Mouse (Mus musculus): ENCODE measurements around the gene 1700001L19Rik. TPM values are rescaled to one million over a fixed set of nuclear protein-coding genes. Genes with fewer than 3 reads are reported as not detected.

The 1700001L19Rik gene
- polyA plus RNA-seq, 1 experiment from 2014 or later = 3.5 TPM

DNA sequence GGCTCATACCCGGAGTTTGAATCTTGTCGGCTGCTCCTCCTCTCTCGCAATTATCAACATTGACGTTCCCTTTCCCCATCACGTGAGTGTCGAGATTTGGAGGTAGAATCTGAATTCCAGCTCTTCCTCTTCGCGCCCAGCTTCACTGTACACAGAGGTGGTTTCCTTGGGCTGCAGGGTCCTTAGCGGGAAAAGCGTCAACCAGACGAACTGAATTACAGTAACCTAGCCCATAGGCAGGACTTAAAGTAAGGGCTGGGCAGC, 14.8 kb upstream of the 1700001L19Rik start:
- Histone ChIP-seq H3K9ac (peak overlapping the region; percentile 82), H3K27ac (peak overlapping the region; percentile 83), H3K4me1 (replicated peaks) (peaks cover 34% of the 10 kb centered on the region), H3K27me3 (no peaks in the 10 kb centered on the region), H3K4me3 (peak overlapping the region; percentile 79), H3K4me2 (peak overlapping the region; percentile 97), H3K36me3 (peaks cover 50% of the 10 kb centered on the region), H3K9me3 (no peaks in the 10 kb centered on the region)
- 2% methylated on average over 11 of the region's 11 CpGs for WGBS
- ATAC-seq (ENCODE audit: low FRiP score) = peak; percentile 29

DNA sequence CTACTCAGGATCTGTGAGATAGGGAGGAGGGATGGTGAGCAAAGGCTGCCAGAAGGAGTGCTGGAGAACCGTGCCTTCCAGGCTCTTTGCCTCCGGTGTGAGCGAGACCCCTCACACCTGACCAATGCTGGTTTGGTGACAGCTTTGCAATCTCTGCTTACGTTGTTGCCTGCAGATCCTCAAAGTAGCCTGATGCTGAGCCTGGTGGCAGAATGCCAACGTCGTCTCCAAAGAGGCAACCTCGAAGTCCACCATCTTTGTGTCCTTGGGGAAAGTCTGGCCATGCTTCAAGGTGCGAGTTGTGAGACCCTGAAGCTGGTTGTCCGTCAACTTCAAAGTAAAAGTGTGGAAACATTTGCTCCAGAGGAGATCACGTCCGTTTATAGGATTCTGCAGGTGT, 13.3 kb upstream of the 1700001L19Rik start:
- 96% methylated on average over 11 of the region's 11 CpGs for WGBS
- ATAC-seq (ENCODE audit: low FRiP score) = no peak
- Histone ChIP-seq H3K27ac (no peak overlapping the region), H3K27me3 (no peaks in the 10 kb centered on the region), H3K9ac (no peak overlapping the region), H3K36me3 (peaks cover 51% of the 10 kb centered on the region), H3K4me1 (replicated peaks) (peaks cover 34% of the 10 kb centered on the region), H3K9me3 (no peaks in the 10 kb centered on the region), H3K4me2 (no peak overlapping the region), H3K4me3 (no peak overlapping the region)

DNA sequence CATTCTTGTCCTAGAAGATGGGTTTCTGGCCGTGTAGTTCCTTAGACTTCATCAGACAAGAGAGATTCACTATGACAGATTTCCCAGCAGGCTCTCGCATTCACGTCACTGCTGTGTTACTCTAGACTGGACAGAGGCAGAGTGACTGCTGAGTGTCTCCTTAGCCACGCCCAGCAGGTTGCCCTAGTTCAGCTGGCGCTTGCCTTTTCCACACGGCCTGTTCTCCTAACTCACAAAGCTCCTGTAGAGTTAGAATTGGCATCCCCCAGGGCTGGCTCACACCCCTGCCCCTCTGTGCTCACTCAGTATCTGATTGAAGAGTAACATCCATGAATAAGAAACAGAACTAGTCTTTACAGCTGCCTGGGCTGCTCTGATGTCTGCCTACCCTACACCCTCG, 11.8 kb upstream of the 1700001L19Rik start:
- ATAC-seq (ENCODE audit: low FRiP score) = no peak
- 82% methylated on average over 7 of the region's 7 CpGs for WGBS

DNA sequence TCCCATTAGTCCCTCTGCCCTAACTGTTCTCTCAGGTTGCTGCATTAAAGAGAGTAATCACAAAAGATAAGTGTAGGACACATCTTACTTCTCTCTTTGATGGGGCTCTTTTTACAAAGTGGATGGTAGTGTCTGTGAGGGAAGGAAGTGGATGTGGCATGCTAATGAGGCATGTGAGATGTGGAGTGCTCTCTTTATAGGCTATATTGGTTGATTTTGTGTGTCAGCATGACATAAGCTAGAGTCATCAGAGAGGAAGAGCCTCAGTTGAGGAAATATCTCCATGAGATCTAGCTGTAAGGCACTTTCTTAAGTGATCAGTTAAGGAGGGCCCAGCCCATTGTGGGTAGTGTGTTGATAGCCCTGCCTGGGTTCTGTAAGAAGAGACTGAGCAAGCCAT, 8.9 kb upstream of the 1700001L19Rik start:
- Histone ChIP-seq H3K27ac (no peak overlapping the region), H3K9ac (no peak overlapping the region), H3K27me3 (no peaks in the 10 kb centered on the region), H3K4me2 (no peak overlapping the region), H3K36me3 (peaks cover 92% of the 10 kb centered on the region), H3K9me3 (no peaks in the 10 kb centered on the region), H3K4me3 (no peak overlapping the region), H3K4me1 (replicated peaks) (peaks cover 10% of the 10 kb centered on the region; the same call in 1 of the 2 replicates)
- ATAC-seq (ENCODE audit: low FRiP score) = no peak

More for the DNA sequence above, 11.8 kb upstream of the 1700001L19Rik start:
- Histone ChIP-seq H3K9ac (0 out of 2 replicates have a peak overlapping the region, but pooled peaks have one; percentile 5), H3K4me2 (no peak overlapping the region), H3K36me3 (peaks cover 64% of the 10 kb centered on the region), H3K4me3 (no peak overlapping the region), H3K9me3 (no peaks in the 10 kb centered on the region), H3K4me1 (replicated peaks) (peaks cover 28% of the 10 kb centered on the region), H3K27ac (no peak overlapping the region), H3K27me3 (no peaks in the 10 kb centered on the region)

DNA sequence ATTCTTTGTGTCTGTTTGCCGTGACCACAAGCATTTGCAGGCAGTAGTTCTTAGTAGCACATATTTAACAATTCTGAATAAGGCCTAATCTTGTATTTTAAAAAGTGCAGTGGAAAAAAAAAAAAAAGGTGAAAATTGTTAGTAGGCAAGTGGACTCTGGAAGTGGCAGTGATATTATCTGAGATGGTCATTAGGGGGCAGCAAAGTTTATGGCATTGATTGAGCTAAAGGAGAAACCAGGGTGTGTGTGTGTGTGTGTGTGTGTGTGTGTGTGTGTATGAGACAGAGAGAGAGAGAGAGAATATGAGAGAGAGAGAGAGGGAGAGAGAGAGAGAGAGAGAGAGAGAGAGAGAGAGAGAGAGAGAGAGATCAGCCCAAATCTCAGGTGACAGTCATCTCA, 3.4 kb upstream of the 1700001L19Rik start:
- no peak overlapping the region for H3K4me2 ChIP-seq
- H3K27ac ChIP-seq = no peak overlapping the region
- H3K36me3 ChIP-seq = peaks cover 44% of the 10 kb centered on the region
- no peaks in the 10 kb centered on the region for H3K9me3 ChIP-seq
- H3K4me3 ChIP-seq = no peak overlapping the region
- no peaks in the 10 kb centered on the region for H3K27me3 ChIP-seq
- ATAC-seq (ENCODE audit: low FRiP score) = no peak
- 0 out of 2 replicates have a peak, but pooled peaks cover 6% of the 10 kb centered on the region for H3K4me1 ChIP-seq (replicated peaks)
- no peak overlapping the region for H3K9ac ChIP-seq
- 82% methylated on average over 1 of the region's 1 CpGs for WGBS

DNA sequence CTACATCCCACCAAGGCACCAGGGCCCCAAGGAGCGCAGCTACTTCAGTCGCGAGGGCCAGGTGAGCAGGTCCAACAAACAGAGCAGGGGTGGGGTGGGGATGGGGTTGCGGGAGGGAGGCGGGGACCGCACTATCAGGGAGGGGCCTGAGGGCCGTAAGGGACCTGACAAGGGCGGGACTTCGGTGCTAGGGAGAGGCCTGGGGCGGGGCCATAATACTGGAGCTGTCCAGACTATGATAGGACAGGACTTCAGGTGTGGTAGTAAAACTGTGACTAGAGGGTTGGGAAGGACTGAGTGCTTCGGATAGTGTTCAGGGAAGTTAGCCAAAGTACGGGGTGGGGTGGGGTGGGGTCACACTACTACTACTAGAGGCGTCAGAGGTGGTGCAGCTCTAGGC, 446 bp downstream of the 1700001L19Rik start:
- no peak overlapping the region for H3K27ac ChIP-seq
- peak overlapping the region; percentile 25 for H3K4me3 ChIP-seq
- H3K27me3 ChIP-seq = no peaks in the 10 kb centered on the region
- H3K9me3 ChIP-seq = no peaks in the 10 kb centered on the region
- ATAC-seq (ENCODE audit: low FRiP score) = 0 out of 2 replicates have a peak, but pooled peaks have one; percentile 26
- WGBS = 22% methylated on average over 13 of the region's 13 CpGs
- H3K4me2 ChIP-seq = peak overlapping the region; percentile 53
- peaks cover 7% of the 10 kb centered on the region for H3K36me3 ChIP-seq
- no peak overlapping the region for H3K9ac ChIP-seq
- H3K4me1 ChIP-seq (replicated peaks) = peaks cover 16% of the 10 kb centered on the region

DNA sequence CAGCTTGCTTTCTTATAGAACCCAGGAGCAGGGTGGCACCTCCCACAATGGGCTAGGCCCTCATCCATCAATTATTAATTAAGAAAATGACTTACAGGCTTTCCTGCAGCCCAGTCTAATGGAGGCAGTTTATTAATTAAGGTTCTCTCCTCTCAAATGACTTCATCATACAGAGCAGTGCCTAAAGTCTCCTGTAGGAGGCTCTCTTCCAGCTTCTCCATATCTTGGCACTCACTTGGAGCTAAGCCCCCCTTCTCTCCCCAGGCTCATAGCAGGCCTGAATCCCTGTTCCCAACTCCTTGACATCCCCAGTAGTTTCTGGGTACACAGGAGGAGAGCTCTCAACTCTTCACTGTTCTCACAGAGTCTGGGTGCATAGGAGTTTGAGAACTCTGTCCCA, 1.7 kb downstream of the 1700001L19Rik start:
- Histone ChIP-seq H3K4me1 (replicated peaks) (peaks cover 16% of the 10 kb centered on the region), H3K9me3 (no peaks in the 10 kb centered on the region), H3K36me3 (no peaks in the 10 kb centered on the region), H3K27me3 (no peaks in the 10 kb centered on the region), H3K4me3 (no peak overlapping the region), H3K9ac (no peak overlapping the region), H3K4me2 (no peak overlapping the region), H3K27ac (no peak overlapping the region)
- ATAC-seq (ENCODE audit: low FRiP score) = no peak

DNA sequence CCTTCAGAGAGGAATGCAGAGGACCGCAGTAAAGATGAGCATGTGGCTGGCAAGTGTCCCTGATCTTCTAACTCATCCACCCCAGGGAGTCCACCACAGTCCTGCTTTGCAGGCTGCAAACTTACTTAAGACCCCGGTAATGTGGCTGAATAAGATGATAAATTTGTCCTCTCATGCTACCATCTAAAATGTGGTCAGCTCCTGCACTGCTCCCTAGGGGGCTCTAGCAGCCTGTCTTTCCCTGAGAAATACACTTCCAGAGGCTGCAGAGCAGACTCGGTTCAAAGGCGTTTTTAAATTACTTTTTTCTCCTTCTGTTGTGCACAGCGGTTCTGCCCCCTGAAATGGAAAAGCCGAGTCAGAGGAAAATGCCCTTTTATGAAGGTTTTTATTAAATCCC, 4.0 kb downstream of the 1700001L19Rik start:
- 21% methylated on average over 6 of the region's 6 CpGs for WGBS
- 0 out of 2 replicates have a peak overlapping the region, but pooled peaks have one; percentile 53 for H3K27ac ChIP-seq
- ATAC-seq (ENCODE audit: low FRiP score) = 0 out of 2 replicates have a peak, but pooled peaks have one; percentile 38
- H3K9me3 ChIP-seq = no peaks in the 10 kb centered on the region
- no peak overlapping the region for H3K9ac ChIP-seq
- H3K4me2 ChIP-seq = no peak overlapping the region
- no peak overlapping the region for H3K4me3 ChIP-seq
- no peaks in the 10 kb centered on the region for H3K36me3 ChIP-seq
- H3K27me3 ChIP-seq = no peaks in the 10 kb centered on the region
- H3K4me1 ChIP-seq (replicated peaks) = peaks cover 22% of the 10 kb centered on the region

DNA sequence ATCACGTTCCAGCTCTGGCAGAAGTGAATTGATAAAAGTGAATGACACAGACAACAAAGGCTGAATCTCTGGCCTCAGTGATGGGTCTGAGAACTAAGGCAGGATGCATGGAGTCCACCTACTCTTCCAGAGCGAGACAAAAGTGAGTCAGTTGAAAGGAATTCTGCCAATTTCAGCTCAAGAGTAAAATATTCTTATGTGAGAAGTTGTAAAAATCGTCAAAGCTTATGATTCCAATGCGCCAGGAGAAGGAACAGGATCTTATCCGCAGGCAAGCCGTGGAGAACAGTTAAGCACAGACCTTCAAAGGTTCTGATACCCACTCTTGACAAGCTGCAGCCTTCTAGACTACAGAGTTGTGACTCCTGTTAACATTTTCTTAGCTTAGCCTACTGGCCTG, 5.9 kb downstream of the 1700001L19Rik start:
- Histone ChIP-seq H3K9ac (no peak overlapping the region), H3K27me3 (no peaks in the 10 kb centered on the region), H3K4me1 (replicated peaks) (peaks cover 28% of the 10 kb centered on the region), H3K27ac (no peak overlapping the region), H3K4me2 (no peak overlapping the region), H3K36me3 (no peaks in the 10 kb centered on the region), H3K9me3 (no peaks in the 10 kb centered on the region), H3K4me3 (no peak overlapping the region)
- 82% methylated on average over 6 of the region's 6 CpGs for WGBS
- ATAC-seq (ENCODE audit: low FRiP score) = no peak

DNA sequence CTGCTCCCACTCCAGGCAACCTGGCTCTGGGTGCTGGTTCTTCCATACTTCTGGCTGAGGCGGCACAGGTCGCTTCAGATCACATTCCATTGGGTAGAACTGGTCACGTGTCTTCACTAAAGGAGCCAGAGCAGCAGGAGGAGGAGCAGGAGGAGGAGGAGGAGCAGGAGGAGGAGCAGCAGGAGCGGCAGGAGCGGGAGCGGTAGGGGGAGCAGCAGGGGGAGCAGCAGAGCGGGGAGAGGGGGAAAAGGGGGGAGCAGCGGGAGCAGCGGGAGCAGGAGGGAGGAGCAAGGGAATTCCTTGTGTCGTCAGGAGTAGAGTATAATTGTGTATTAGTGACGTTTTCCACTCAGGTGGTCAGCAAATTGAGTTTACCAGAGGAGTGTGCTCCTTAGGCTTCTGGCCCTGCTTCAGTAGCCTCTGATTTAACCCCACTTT, 8.5 kb downstream of the 1700001L19Rik start:
- Histone ChIP-seq H3K27ac (no peak overlapping the region), H3K4me3 (peak overlapping the region; percentile 17), H3K36me3 (no peaks in the 10 kb centered on the region), H3K27me3 (0 out of 2 replicates have a peak, but pooled peaks cover 4% of the 10 kb centered on the region), H3K9me3 (no peaks in the 10 kb centered on the region), H3K4me1 (replicated peaks) (peaks cover 30% of the 10 kb centered on the region), H3K4me2 (peak overlapping the region; percentile 41), H3K9ac (no peak overlapping the region)
- peak; percentile 76 for ATAC-seq (ENCODE audit: low FRiP score)
- WGBS = under 1% methylated on average over 11 of the region's 11 CpGs

DNA sequence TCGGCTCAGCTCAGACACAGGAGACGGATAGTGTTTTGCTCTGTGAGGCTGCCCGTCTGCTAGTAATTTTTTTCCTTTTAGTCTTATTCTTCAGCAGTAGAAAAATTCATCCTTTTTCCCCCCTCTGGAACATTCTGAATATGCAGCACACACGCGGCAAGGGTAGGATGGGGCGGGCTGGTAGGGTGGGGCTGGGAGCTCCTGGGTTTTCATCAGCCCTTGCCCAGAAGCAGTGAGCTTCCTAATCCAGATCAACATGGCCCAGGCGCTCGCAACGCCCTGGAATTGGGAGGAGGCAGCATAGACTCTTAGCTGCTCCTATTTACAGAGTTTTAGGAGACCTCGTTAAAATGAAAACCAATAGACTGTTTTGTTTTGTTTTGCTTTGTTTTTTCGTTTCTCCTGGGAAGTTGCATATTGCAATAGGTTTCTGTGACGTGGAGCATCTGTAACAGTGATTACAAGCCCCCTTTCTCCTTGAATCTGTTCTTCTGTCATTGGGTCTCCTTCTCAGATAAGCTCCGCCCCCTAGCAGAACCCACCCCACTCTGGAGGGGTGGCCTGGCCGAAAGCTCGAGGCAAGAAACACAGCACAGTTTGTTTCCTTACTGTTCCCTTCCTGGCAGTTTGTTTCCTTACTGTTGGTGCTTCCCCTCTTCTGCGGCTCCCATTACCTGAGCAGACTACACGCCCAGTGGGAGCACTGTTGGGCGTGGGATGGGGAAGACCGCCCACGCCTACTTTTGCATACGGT, 10.6 kb downstream of the 1700001L19Rik start:
- Histone ChIP-seq H3K4me1 (replicated peaks) (peaks cover 20% of the 10 kb centered on the region; the same call in 1 of the 2 replicates), H3K4me3 (no peak overlapping the region), H3K27ac (peak overlapping the region; percentile 52), H3K4me2 (peak overlapping the region; percentile 16), H3K9me3 (no peaks in the 10 kb centered on the region), H3K36me3 (no peaks in the 10 kb centered on the region), H3K9ac (no peak overlapping the region), H3K27me3 (0 out of 2 replicates have a peak, but pooled peaks cover 4% of the 10 kb centered on the region)
- 56% methylated on average over 21 of the region's 21 CpGs for WGBS
- ATAC-seq (ENCODE audit: low FRiP score) = peak; percentile 43; the same call in 1 of the 2 replicates

DNA sequence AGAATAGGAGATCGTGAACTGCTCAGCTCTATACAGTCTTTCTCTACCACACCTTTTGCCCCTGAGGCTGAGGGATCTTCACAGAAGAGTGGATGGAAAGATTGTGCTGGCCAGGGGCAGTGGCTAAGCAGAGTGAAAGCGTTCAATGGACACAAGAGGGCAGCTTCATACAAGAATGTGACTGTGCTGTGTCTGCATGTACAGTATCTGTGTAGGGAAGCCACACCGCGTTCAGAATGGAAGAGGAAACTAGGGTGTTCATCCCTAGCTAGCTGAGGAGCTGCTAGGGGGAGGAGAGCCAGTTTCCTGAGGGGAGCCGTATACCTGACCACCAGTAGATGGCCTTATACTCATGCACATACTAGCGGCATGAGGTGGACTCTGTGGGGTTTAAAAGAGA, 25.6 kb downstream of the 1700001L19Rik start:
- Histone ChIP-seq H3K36me3 (no peaks in the 10 kb centered on the region), H3K4me3 (no peak overlapping the region), H3K4me1 (replicated peaks) (no peaks in the 10 kb centered on the region), H3K9ac (no peak overlapping the region), H3K27ac (no peak overlapping the region), H3K9me3 (no peaks in the 10 kb centered on the region), H3K27me3 (no peaks in the 10 kb centered on the region), H3K4me2 (no peak overlapping the region)
- ATAC-seq (ENCODE audit: low FRiP score) = peak; percentile 83
- 72% methylated on average over 6 of the region's 6 CpGs for WGBS

DNA sequence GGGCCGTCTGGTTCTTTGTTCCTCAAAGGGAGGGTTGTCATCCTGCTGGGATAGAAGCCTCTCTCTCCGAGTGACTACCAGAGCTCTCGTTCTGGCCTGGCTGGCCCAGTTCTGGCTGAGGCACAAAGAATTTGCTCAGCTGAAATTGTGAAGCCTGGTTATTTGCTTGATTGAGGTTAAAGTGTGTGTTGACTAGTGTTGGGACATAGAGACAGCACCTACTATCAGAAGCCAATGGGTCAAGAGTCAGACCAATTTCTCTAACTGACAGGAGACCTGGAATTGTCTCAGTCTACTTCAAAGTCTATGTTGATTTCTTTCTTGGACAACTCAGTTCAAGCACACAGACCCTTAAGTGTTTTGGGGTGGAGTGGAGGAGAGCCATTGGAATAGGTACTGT, 29.8 kb downstream of the 1700001L19Rik start:
- Histone ChIP-seq H3K27me3 (no peaks in the 10 kb centered on the region), H3K4me3 (no peak overlapping the region), H3K4me1 (replicated peaks) (no peaks in the 10 kb centered on the region), H3K27ac (no peak overlapping the region), H3K9ac (no peak overlapping the region), H3K9me3 (no peaks in the 10 kb centered on the region), H3K36me3 (peaks cover 4% of the 10 kb centered on the region; the same call in 1 of the 2 replicates), H3K4me2 (no peak overlapping the region)
- WGBS = 82% methylated on average over 3 of the region's 3 CpGs
- ATAC-seq (ENCODE audit: low FRiP score) = no peak
